Mouse (Mus musculus) cerebellum, adult 2 months (tissue): ENCODE results near the gene Asxl1. TPM values are rescaled to one million over a fixed set of nuclear protein-coding genes. Genes with fewer than 3 reads are reported as not detected.

ENCODE experiments used
- DNase-seq, 2 experiments: peaks; one replicate each; pipeline ENCODE4 v3.0.0; 2021
- H3K27ac ChIP-seq: fragments of 200-500 bp; 2 replicates; pipeline ENCODE4 v1.5.1; 2012; ENCODE audit warnings: low read length, control low read depth, inconsistent platforms; ENCODE audit not compliant: insufficient read depth
- H3K27me3 ChIP-seq: fragments of 200-500 bp; 2 replicates; pipeline ENCODE4 v1.6.1; 2012; ENCODE audit warnings: inconsistent platforms, mild to moderate bottlenecking, low read length, moderate library complexity; ENCODE audit not compliant: control insufficient read depth, insufficient read depth
- H3K4me1 ChIP-seq: fragments of 200-500 bp; 2 replicates; pipeline ENCODE4 v1.6.1; 2011; ENCODE audit warnings: low read length; ENCODE audit not compliant: control insufficient read depth, insufficient read depth
- H3K4me3 ChIP-seq: fragments of 200-500 bp; replicated peaks from 2 replicates; pipeline ENCODE3; 2011; ENCODE audit warnings: mild to moderate bottlenecking, low read depth, low read length, control low read depth; ENCODE audit not compliant: insufficient read depth
- CTCF ChIP-seq: fragments of 200-500 bp; IDR thresholded peaks from 2 replicates; pipeline ENCODE4 v1.5.1; 2011; ENCODE audit warnings: low read depth, mild to moderate bottlenecking, control low read depth, low read length, moderate library complexity, borderline replicate concordance; ENCODE audit not compliant: insufficient read depth
- POLR2A ChIP-seq: fragments of 200-500 bp; IDR thresholded peaks from 2 replicates; pipeline ENCODE4 v1.6.1; 2011; ENCODE audit warnings: low read length, control low read depth, borderline replicate concordance; ENCODE audit not compliant: insufficient read depth
- WGBS: fragments of 180-500 bp; shearing (Covaris S2); methylation state at CpG from one replicate; pipeline ENCODE4 v1.1.7; 2018; 5-methylcytosine and 5-hydroxymethylcytosine counted together
- polyA plus RNA-seq: library from polyadenylated mRNA; depleted of rRNA; stranded (reverse); fragments of >200 nt; gene quantifications from 2 replicates; pipeline ENCODE4 v1.2.3, GENCODE M21; 2012

The Asxl1 gene
- polyA plus RNA-seq, 1 experiment = 21.8 TPM

DNA sequence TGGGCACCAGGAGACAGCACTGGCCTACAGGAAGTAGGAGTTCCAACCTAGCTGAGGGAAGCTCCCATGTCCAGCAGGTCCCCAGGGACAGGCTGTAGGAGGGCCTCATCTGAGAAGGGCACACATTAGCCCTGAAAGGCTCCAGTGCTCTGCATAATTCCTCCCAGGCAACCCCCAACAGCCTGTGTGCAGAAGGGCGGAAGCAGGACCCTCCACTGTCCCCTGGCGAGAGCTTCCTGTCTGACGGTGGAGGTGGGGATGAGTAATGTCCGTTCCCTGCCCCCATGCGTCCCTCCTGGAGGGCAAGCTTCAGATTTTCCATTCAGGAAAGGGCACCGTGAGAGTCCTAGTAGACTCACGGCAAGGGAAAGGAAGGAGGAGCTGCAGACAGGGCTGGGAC is 86.9 kb downstream of the Asxl1 start:
- no peak for DNase-seq
- Histone ChIP-seq H3K4me3 (no peak overlapping the region), H3K27ac (no peak overlapping the region), H3K4me1 (peaks cover 25% of the 10 kb centered on the region), H3K27me3 (no peaks in the 10 kb centered on the region)
- TF ChIP-seq POLR2A (no peak), CTCF (no peak)
- WGBS = 49% methylated on average over 7 of the region's 7 CpGs

DNA sequence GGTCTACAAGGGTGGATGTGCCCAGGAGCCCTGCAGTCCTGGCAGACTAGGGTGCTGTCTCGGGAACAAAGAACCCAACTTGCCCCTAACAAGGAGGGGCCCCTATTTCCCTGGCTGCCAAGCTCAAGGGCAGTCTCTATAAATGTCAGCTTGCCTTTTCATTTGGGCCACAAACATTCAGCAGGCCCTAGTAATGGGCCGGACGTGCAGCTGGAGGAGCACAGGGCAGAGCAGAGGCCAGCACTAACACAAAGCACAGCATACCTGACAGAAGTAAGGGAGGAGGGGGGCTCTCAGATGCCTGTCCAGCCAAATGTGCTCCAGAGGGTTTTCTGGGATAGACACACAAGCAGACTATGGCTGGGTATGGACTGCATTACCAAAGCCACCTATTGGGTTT is 88.2 kb downstream of the Asxl1 start:
- DNase-seq = no peak
- H3K4me3 ChIP-seq = no peak overlapping the region
- H3K27me3 ChIP-seq = no peaks in the 10 kb centered on the region
- H3K27ac ChIP-seq = no peak overlapping the region
- 81% methylated on average over 3 of the region's 3 CpGs for WGBS
- H3K4me1 ChIP-seq = peaks cover 26% of the 10 kb centered on the region
- no peak for TF ChIP-seq POLR2A
- no peak for TF ChIP-seq CTCF

DNA sequence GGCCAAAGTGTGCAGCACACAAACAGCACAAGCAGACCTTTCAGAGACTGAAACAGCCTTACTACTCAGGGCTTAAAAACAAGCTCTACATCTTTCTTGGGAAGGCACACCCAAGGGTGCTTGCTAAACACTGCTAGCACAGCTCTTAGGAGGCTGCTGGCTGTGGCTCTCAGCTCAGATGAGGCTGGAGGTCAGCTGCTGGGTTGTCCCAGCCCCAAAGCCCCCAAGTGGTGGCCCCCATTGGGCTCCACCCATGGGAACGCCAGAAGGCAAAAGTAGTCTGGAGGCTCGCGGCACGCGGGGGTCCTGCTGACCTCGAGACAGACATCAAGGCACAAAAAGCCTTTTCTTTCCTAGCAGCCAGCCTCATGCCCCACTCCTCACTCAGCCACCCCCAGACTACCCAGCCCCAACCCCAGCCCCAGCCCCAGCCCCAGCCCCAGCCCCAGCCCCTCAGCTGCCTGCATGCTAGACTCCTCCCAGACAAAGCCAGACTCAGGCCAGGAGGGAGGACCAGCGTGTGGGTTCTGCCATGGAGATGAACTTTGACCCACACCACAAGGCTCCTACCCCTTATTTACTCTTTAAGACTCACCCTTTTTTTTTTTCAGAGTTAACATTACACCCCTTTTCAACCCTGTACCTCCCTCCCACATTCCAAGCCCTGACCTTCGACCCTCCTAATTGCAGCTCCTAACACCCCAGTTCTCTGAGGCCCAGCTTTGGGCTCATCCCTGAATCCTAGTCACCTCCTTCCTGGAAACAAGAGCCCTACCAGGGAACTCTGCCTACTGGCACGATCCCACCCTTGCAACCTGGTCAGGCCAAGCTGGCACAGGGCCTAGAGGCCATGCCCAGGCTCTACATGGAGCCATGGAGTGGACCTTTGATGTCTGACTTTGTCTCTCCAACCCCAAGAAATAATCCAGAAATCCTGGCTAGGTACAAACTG is 89.5 kb downstream of the Asxl1 start:
- H3K27me3 ChIP-seq = no peaks in the 10 kb centered on the region
- no peak overlapping the region for H3K4me3 ChIP-seq
- 47% methylated on average over 9 of the region's 9 CpGs for WGBS
- H3K27ac ChIP-seq = no peak overlapping the region
- TF ChIP-seq POLR2A = no peak
- TF ChIP-seq CTCF = no peak
- DNase-seq = peak; percentile 76 to 84
- peaks cover 26% of the 10 kb centered on the region for H3K4me1 ChIP-seq

DNA sequence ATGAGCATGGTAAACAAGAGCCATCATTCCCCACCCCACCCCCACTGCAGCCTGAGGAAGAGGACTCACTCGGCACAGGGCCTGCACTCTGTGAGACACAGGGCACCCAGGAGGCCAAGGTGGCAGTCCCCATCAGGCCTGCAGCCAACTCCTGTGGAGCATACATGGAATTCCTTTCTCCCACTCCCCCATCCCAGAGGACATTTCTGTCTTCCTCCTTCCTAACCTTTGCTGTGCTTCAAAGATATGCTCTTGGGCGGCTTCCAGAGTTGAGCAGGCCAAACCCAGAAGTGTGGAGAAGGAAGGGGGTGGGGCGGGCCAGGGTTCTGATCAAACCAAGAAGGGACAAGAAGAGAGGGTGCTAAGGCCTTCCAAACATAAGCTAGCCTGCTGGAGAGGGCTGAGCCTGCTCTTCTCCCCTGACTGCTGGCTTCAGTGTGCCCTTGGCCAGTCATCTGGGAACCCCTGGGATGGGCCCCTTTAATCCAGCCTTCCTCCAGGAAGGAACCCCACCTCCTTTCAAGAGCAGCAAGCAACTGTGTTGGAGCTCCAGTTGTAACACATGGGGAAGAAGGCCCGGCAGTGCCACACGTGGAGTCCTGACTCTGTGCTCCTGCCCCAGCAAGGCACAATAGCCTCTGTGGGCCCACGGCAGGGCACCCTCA is 91.1 kb downstream of the Asxl1 start:
- 64% methylated on average over 6 of the region's 6 CpGs for WGBS
- peaks cover 26% of the 10 kb centered on the region for H3K4me1 ChIP-seq
- DNase-seq = no peak
- TF ChIP-seq CTCF (no peak), POLR2A (no peak)
- no peak overlapping the region for H3K4me3 ChIP-seq
- H3K27me3 ChIP-seq = no peaks in the 10 kb centered on the region
- H3K27ac ChIP-seq = no peak overlapping the region

DNA sequence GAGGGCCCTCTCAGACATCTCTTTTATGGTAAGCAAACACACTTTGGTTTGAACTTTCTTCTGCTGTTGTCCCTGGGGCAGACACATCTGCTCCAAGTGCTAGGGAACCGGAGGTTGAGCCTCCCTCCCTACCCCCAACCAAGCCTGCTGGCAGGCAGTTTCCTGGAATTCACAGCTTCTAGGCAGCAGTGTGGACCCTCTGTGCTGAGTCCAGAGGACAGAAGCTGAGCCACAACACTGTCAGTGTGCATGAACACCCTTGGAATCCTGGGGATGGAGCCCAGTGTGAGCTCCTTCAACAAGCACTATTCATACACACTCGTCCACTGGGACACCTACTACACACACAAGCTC is 91.7 kb downstream of the Asxl1 start:
- no peaks in the 10 kb centered on the region for H3K27me3 ChIP-seq
- peaks cover 26% of the 10 kb centered on the region for H3K4me1 ChIP-seq
- TF ChIP-seq POLR2A = no peak
- TF ChIP-seq CTCF = no peak
- no peak overlapping the region; the same call in 1 of the 2 replicates for H3K27ac ChIP-seq
- H3K4me3 ChIP-seq = no peak overlapping the region
- no peak for DNase-seq
- WGBS = 71% methylated on average over 2 of the region's 2 CpGs

DNA sequence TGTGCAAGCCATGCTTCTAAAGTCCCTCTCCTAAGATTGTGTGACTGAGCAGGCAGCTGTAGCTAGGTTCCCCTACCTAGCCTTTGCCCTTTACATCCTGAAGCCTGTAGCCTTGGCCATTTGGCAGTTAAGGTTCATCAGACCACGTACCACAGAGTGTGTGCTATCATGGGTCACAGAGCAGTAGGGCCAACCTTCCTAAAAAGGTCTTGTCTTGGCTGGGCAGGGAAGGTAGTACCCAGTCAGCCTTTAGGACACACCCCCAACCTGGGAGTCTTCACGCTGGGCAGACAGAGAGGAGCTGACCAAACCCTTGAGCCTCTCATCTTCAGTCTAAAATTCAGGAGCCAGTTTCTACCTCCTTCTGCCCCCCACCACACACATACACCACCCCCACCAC is 95.1 kb downstream of the Asxl1 start:
- Histone ChIP-seq H3K27me3 (no peaks in the 10 kb centered on the region), H3K27ac (no peak overlapping the region), H3K4me1 (peaks cover 23% of the 10 kb centered on the region), H3K4me3 (no peak overlapping the region)
- WGBS = 60% methylated on average over 2 of the region's 2 CpGs
- no peak for TF ChIP-seq CTCF
- no peak for TF ChIP-seq POLR2A
- DNase-seq = no peak

DNA sequence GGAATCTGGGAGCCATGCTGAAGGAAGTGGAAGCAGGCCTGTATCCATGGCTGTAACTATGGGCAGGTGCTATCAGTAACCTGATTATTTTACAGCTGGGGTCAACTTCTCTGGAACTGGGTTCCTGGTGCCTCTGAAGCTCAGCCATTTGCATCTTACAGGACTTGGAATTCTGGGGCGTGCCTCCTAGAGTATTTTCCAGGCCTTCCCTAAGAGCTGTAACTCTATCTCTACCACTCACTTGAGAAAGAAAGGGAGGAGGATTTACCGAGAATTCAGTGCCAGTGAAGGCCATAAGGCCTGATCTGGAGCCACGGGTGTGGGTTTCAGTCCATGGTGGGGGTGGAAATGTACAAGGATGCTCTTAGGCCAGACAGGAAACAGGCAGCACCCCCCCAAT is 95.6 kb downstream of the Asxl1 start:
- Histone ChIP-seq H3K27me3 (no peaks in the 10 kb centered on the region), H3K4me3 (no peak overlapping the region), H3K27ac (no peak overlapping the region), H3K4me1 (peaks cover 18% of the 10 kb centered on the region)
- TF ChIP-seq POLR2A (no peak), CTCF (no peak)
- 58% methylated on average over 3 of the region's 3 CpGs for WGBS
- no peak for DNase-seq

DNA sequence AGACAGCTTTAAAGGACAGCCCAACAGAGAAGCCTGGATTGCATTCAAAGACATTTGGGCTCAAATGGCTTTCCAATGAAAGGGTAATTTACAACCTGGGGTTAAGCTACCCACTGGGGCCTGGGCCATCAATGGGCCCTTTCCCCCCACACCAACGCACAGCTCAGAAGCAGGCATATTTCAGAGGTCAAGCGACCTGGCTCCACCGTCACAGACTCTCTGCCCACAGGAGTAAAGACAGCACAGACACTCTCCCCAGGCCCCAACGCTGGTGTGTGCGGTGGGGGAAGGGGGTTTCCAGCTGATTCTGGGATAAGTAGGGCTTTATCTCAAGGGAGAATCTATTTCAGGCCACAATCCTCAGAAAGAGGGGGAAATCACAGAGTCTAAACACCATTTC is 97.1 kb downstream of the Asxl1 start:
- no peak for DNase-seq
- H3K27me3 ChIP-seq = no peaks in the 10 kb centered on the region
- WGBS = 70% methylated on average over 5 of the region's 5 CpGs
- no peak overlapping the region for H3K4me3 ChIP-seq
- no peak overlapping the region for H3K27ac ChIP-seq
- no peak for TF ChIP-seq POLR2A
- no peak for TF ChIP-seq CTCF
- peaks cover 4% of the 10 kb centered on the region for H3K4me1 ChIP-seq
